Mouse (Mus musculus): ENCODE measurements around the gene Gm17720.

The Gm17720 gene

DNA sequence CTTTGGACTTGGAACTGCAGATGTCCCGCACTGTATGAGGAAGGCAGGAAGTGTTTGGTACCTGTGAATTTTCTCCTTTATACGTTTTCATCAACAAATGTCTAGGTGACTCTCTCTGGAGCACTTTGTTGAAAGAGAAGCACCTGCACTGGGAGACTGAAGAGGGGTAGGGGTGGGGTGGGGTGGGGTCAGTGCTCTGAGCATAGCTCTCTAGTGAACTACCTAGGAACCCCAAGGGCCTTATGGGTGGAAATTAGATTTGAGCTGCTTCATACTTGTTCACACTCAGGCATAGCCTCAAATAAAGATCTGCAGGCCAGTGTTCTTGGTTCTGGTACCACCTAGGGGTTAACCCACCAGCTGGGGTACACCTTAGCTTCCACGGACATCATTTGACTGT, at the start of gene Gm17720:
Gene Gm17720, minus strand, starts transcription at position 101 of the 400 bp plus-strand sequence.
- in situ Hi-C loops (cut with MboI, MseI): no loop called here

GRCm38 (mm10) chr8:110145538-110145937, 43.0 kb upstream of the Gm17720 start:
- in situ Hi-C loops (cut with MboI, MseI): no loop called here

DNA sequence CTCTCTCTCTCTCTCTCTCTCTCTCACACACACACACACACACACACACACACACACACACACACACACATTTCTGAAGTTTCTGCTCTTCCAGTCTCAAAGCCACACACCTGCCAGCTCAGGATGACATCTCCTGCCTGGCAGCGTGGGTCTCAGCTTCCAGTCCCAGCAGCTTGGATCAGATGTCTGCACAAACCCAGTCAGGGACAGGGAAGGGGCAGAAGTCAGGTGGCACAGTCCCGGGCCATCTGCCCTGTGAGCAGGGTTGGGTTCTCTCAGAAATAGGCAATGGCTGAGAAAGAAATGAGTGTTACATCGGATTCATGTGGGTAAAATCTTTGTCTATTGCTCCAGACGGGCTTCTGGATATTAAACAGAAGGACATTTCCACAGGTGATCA, 38.2 kb upstream of the Gm17720 start:
- in situ Hi-C loops (cut with MboI, MseI): no loop called here

DNA sequence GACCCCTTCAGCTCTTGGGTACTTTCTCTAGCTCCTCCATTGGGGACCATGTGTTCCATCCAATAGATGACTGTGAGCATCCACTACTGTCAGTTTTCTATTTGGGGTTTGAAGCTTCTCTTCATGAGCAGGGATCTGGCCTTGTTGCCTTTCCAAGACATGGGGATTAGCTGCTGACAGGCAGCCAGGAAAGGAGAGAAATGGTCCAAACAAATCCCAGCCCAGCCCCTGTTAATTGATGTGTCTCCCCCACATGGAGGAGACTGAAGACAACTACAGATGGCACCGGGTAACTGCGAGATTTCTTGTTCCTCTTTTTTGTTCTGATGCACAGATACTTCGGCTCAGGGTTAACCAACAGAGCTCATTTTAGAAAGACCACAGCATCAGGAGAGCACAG, 37.6 kb upstream of the Gm17720 start:
- in situ Hi-C loops (cut with MboI, MseI): no loop called here

DNA sequence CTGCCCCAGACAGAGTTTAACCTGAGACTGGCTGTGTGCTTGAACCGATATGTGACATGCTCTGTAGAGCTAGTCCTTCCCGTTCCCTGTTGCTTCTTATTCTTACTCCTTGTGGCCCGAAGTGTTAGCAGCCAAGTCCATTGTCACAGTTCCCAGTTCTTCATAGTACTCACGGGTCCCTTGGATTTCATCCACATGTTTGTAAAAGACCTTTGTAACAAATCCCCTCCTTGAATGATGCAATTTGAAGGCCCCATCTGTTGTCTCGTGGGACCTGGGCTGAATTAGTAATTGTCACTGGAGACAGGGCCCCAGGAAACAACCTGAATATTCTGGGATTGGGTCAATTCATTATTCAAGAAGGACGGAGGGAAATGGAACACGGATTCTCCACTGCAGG, 33.0 kb upstream of the Gm17720 start:
- in situ Hi-C loops (cut with MboI, MseI): no loop called here

DNA sequence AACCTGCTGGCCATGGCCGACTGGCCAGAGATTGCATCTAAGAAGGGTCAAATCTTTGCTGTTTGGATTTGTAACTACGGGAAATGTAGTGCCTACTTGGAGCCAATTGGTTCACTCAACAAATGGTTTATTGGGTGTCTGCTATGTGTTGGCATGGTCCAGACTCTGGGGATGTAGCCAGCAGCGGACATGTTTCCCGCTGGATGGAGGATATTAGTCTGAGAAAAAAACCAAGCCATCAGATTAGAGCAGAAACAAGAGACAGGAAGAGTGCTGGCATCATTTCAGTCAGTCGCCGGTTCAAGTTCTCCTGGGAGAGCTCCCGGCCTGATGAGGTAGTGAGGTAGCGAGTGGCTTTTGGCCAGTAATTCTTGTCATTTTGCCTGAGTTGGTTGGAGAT, 31.7 kb upstream of the Gm17720 start:
- in situ Hi-C loops (cut with MboI, MseI): no loop called here

DNA sequence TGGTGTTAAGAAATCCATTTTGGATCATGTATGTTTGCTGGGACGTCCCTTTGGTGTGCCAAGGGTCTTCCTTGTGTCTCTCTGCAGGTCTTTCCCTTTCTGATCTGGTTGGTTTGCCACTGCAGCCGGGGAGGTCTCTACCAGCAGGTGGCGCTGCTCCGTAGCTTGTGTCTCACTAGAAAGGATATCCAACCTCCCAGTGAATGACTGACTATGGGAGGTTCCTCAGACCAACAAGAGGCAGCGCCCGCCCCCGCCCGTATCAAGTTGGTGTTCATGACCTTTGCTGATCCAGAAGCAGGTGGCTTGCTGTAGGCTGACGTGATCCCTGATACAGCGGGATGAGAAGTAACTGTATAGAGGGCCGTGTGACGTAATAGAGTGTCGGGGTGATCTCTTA, 28.0 kb upstream of the Gm17720 start:
- in situ Hi-C loops (cut with MboI, MseI): no loop called here

DNA sequence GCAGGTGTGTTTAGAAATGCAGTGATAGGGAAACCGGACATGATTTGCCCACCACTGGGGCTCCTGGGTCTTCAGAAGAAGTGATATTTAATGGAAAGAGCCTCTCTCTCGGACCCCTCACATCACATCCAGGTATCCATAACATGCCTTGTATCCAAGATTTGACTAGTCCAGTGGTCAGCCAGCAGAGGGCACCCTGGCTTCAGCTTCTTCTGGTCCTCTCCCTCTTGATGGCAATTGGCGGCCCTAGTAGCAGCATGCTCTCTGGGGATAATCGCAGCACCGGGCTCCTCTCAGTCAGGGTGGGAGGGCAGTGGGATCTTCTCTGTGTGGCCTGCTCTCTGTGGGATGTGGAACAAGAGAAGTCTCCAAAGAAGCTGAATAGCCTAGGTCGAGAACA, 17.2 kb upstream of the Gm17720 start:
- in situ Hi-C loops (cut with MboI, MseI): no loop called here

DNA sequence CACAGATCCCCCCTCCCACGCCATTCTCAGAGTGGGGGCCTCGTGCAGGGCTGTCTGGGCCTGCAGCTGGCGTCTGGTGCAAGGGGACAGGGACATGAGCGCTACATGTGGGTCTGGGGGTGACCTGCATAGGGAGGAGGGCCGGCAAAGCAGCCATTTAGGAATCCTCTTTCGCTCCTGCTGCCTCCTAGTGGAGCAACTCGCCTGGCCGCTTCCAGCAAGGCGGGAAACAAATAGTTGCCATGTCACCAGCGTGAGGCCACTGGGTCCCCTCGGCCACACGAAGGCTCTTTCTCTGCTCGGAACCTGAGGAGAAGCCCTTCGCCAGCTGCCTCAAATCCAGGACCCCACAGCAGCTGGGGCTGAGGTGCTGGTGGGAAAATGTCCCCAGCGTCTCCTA, 877 bp downstream of the Gm17720 start:
- in situ Hi-C loops (cut with MboI, MseI): no loop called here

DNA sequence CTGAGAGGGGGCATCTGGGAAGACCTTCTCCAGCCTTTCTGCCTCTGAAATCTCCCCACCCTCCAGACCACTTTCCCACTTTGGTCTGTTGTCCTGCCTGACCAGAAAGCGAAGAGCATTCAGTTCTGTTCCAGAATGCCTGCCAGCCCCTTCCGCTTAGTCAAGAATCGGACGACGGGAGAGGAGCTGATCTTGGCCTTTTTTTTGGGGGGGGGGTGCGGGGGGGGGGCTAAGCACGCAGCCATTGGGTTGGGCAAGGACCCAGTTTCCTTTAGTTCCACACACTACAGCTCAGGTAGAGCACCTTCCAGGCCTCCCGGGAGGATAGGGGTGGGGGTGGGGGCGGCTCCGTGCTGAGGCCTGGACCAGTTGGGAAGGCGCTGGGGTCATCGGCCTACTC, 1.6 kb downstream of the Gm17720 start, which contains the start of gene Gm21964:
Gene Gm21964, plus strand, starts transcription at position 301 of the 400 bp plus-strand sequence.
- in situ Hi-C loops (cut with MboI, MseI): no loop called here

- in situ Hi-C loops (cut with MboI, MseI): no loop called here
Measured at GRCm38 (mm10) chr8:110091869-110092268, 10.7 kb downstream of the Gm17720 start.

DNA sequence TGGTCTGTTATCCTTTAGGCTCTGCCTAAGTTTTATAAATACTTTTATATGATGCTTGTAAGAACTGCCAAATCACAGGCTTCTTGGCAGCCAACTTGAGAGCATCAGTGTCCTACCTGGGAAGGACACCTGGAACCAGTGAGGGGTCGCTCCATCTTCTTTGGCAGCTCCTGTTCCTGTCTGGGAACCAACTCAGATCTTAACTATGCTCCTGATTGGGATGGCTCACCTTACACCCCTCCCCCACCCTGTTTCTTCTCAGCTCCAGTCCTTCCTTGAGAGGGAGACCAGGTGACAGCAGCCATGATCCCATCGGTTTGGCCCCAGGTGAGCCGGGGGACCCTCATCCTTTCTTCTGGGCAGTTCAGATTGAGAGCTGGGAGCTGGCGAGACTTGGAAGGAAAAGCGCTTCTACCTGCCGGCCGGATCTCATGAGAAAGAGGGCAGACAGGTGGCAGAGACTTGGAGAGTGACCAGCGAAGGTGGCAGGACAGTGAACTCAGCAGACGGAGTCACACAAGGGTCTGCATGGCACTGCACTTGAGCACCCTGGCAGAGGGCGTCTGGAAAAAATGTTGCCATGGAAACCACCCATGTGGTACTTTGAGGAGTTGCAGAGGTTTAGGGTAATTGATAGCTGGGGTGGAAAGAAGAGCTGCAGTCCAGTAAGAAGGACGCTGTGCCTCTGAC, 20.0 kb downstream of the Gm17720 start:
- in situ Hi-C loops (cut with MboI, MseI): no loop called here

DNA sequence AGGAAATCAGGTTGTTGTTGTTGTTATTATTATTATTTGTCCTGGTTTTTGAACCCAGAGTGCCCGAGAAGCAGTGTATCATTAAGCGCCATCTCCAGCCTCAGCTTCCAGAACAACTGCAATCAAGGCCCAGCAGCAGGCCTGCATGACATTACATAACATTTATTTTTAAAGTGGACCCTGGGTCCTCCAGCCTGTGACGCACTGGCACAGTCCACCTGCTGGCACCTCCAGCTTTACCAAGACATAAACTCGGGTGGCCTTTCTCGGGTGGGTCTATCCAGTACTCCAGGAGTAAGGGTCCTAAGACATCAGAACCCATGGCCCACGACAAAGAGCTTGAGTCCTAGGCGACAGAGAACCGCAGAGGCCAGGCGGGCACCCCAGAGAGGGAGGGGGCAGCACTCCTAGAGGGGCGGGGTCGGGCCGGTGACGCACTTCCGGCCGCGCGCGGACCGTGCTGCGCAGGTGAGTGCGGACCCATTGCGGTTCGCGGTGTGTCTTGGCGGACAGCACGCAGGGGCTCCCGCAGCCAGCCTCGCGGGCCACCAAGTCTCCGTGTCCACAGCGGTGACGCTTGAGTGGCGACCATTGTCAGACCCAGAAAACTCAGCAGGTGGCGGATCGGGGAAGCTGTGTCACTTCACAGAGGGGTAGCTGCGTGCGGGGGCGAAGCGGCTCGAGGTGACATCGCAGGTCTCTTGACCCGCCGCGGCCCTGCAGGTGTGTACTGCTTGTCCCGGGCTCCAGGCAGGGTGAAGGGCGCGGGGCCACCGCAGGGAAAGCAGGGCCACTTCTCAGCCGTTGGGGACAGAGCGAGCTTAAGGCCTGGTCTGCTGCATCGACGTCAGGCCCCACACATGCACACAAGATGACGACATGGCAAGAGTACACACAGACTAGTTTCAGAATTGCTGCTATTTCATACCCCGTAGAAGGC, 23.0 kb downstream of the Gm17720 start, which contains the start of gene Zfp612:
Gene Zfp612, plus strand, starts transcription at position 465 of the 940 bp plus-strand sequence.
- in situ Hi-C loops (cut with MboI, MseI): no loop called here

GRCm38 (mm10) chr8:110074496-110074895, 28.1 kb downstream of the Gm17720 start:
- in situ Hi-C loops (cut with MboI, MseI): loop anchor here in 1 of 2 experiments (25.0 kb wide), 1 partner anchor 1363 kb away; no protein-coding TSS in a partner anchor

- in situ Hi-C loops (cut with MboI, MseI): loop anchor here in 1 of 2 experiments (25.0 kb wide), 1 partner anchor 1366 kb away; no protein-coding TSS in a partner anchor
Measured at GRCm38 (mm10) chr8:110071600-110071999, 31.0 kb downstream of the Gm17720 start.

DNA sequence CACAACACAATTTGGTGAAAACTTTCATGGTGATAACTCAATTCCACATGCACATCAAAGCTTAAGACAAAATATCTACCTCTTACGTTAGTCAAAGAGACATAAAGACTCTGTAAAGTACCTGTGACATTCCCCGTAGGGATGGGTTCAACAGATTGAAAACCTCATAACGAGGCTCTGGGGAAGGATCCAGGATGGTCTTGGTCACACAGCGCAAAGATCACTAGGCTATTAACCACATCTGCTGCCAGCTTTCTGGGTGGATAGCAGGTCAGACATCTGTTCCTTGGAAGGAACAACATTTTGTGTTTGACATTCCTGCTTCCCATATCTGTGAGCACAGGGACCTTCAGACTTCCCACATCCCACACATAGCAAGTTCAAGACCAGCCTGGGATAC, 32.8 kb downstream of the Gm17720 start:
- in situ Hi-C loops (cut with MboI, MseI): loop anchor here (5.0 to 25.0 kb wide), 3 partner anchors 57 to 1368 kb away; no protein-coding TSS in a partner anchor

- in situ Hi-C loops (cut with MboI, MseI): loop anchor here (5.0 to 25.0 kb wide), 3 partner anchors 53 to 1372 kb away; no protein-coding TSS in a partner anchor
Measured at GRCm38 (mm10) chr8:110065676-110066075, 36.9 kb downstream of the Gm17720 start.

DNA sequence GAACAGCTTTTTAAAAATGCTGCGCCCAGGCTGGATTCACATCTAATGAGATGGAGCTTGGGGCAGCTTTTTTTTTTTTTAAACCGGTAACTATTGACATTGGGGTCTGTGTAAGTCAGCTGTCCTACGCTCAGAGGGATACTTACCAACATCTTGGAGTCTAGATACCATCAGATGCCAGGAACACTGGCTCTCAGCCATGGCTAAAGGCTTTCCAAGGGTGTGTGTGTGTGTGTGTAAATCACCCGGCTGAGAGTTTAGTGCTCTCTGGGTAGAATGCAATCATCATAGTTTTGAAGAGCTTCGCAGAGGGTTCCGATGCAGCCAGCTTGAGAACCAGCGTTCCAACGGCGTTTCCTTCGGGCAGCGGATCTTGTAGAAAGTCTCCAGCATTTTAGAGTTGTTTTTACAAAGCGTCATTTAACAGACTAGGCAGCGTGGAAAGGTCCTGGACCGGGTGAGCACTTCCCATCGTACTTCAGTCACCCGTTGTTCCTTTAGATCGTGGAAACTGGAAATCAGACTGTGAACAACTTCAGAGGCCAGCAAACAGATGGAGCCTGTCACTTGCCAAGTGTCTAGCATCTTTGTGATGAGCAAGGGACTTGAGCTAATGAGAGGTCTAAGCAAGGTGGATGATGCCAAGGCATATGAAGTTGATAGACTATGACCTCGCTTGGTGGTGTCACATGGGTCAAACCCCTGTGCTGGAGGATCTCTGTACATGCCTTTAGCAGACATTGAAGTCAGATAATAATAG, 37.8 kb downstream of the Gm17720 start:
- in situ Hi-C loops (cut with MboI, MseI): loop anchor here (5.0 to 25.0 kb wide), 3 partner anchors 52 to 1373 kb away; no protein-coding TSS in a partner anchor

DNA sequence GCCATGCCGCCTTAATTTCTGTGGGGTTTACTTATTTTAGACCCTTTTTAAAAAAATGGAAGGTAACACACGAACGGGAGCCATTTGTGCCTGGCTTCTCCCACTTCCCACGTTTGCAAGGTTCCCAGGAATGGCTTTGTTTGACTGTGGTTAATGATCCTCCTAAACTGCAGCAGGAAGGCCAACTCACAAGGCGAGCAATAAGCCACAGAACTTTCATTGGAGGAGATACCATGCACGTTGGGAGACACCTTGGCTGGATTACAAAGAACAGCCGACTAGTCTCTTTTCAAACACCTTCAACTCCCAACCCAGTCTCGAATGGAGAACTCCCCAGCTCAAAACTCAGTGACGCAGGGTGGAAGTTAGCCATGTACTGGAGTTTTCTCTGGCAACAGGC, 38.4 kb downstream of the Gm17720 start:
- in situ Hi-C loops (cut with MboI, MseI): loop anchor here in 1 of 2 experiments (25.0 kb wide), 1 partner anchor 1373 kb away; no protein-coding TSS in a partner anchor

GRCm38 (mm10) chr8:110058207-110058606, 44.3 kb downstream of the Gm17720 start:
- in situ Hi-C loops (cut with MboI, MseI): loop anchor here in 1 of 2 experiments (25.0 kb wide), 1 partner anchor 1379 kb away; no protein-coding TSS in a partner anchor

- in situ Hi-C loops (cut with MboI, MseI): loop anchor here in 1 of 2 experiments (25.0 kb wide), 1 partner anchor 1386 kb away; no protein-coding TSS in a partner anchor
Measured at GRCm38 (mm10) chr8:110051208-110051607, 51.3 kb downstream of the Gm17720 start.
